ENCODE assay signal across 23 mouse cellular contexts in the genomic region with DNA sequence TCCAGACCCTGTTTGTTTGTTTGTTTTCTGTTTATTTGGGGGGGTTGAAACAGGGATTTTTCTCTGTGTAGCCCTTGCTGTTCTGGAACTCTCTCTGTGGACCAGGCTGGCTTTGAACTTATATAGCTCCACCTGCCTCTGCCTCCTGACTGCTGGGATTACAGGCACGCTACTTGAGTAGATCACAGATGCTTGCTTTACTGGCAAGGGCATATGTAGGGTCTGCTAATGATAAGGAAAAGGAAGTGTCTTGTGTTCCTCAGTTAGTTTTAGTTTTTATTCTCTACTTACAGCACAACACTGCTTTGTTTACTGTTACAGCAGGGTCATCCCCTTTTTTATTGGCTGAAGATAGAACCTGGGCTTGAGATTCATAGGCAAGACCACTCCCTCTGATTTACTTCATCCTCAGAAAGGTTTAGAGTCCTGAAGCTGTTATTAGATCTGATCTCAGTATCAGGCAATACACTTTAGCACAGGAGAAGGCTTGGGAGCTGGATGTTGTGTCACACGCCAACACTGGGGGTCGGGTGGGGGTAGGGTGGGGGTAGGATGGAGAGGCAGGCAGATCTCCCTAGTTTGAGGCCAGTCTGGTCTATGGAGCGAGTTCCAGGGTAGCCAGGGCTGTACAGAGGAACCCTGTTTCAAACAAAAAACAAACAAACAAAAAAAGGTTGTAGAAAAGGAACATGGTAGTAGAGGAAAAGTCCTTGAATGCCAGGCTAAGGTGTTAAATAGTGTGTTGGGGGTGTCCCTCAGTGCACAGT.
"Had no signal": no experiment of that assay in that cellular context is flagged by ENCODE, and none has a peak within 500 bp of the region (broad histone marks: within the 10 kb centered on the region; RNA-seq: fewer than 3 reads in every experiment).

No protein-coding gene starts in this region.

- H3K4me2 ChIP-seq: heart, embryonic 12.5 days; heart, embryonic 15.5 days; hindbrain, embryonic 13.5 days; hindbrain, embryonic 15.5 days; kidney, embryonic 15.5 days; limb, embryonic 13.5 days; limb, embryonic 15.5 days; liver, embryonic 13.5 days; liver, embryonic 15.5 days had no signal

- H3K27ac ChIP-seq: heart, embryonic 15.5 days; hindbrain, embryonic 13.5 days; hindbrain, embryonic 15.5 days; hindbrain, postnatal 0 days; kidney, embryonic 15.5 days; kidney, postnatal 0 days; limb, embryonic 13.5 days; limb, embryonic 15.5 days had no signal

- H3K9ac ChIP-seq: heart, embryonic 12.5 days; hindbrain, embryonic 13.5 days; hindbrain, embryonic 15.5 days; kidney, embryonic 15.5 days; limb, embryonic 13.5 days; limb, embryonic 15.5 days; liver, embryonic 13.5 days; liver, embryonic 15.5 days had no signal

- DNase-seq: gastrocnemius, postnatal 14 days; gastrocnemius, postnatal 36 days; heart, adult 18-20 months; kidney, adult 11 months; kidney, adult 2 months; kidney, adult 9 months; kidney, postnatal 14 days; kidney, postnatal 36 days; layer of hippocampus, adult 9-11 months; layer of hippocampus, postnatal 36 days; left cerebral cortex, postnatal 4 days; liver, embryonic 13.5 days had no signal

- H3K27me3 ChIP-seq: heart, embryonic 12.5 days; heart, embryonic 15.5 days; hindbrain, embryonic 13.5 days; hindbrain, embryonic 15.5 days; kidney, embryonic 15.5 days; limb, embryonic 13.5 days; limb, embryonic 15.5 days; liver, embryonic 13.5 days; liver, embryonic 15.5 days had no signal

- H3K9me3 ChIP-seq: heart, embryonic 12.5 days; heart, embryonic 15.5 days; hindbrain, embryonic 13.5 days; hindbrain, embryonic 15.5 days; kidney, embryonic 15.5 days; limb, embryonic 13.5 days; limb, embryonic 15.5 days; liver, embryonic 13.5 days; liver, embryonic 15.5 days had no signal

- ATAC-seq: hindbrain, postnatal 0 days; intestine, embryonic 16.5 days had no signal

- H3K4me3 ChIP-seq: heart, embryonic 12.5 days; heart, embryonic 15.5 days; hindbrain, embryonic 13.5 days; hindbrain, embryonic 15.5 days; kidney, embryonic 15.5 days; limb, embryonic 13.5 days; limb, embryonic 15.5 days; liver, embryonic 13.5 days; liver, embryonic 15.5 days had no signal
